Mouse (Mus musculus) forebrain, postnatal 0 days (tissue): ENCODE results near the gene Slc9a9. TPM values are rescaled to one million over a fixed set of nuclear protein-coding genes. Genes with fewer than 3 reads are reported as not detected.

Experiments used
- ATAC-seq: fragments of 200-750 bp; cut with Nextera tagmentation; 2 replicates; pipeline ENCODE4 v1.8.0; 2017; ENCODE audit warnings: mild to moderate bottlenecking, moderate library complexity
- DNase-seq: peaks from one replicate; pipeline ENCODE4 v3.0.0-alpha.2; 2015
- H3K27ac ChIP-seq: fragments of 300-500 bp; sonication (generic); 2 replicates; pipeline ENCODE4 v1.5.1; 2014; ENCODE audit warnings: low read depth, mild to moderate bottlenecking, antibody characterized with exemption, low read length, moderate library complexity, mixed read lengths
- H3K27me3 ChIP-seq: fragments of 300-500 bp; sonication (generic); 2 replicates; pipeline ENCODE4 v1.6.1; 2014; ENCODE audit warnings: mild to moderate bottlenecking, low read length, mixed read lengths; ENCODE audit not compliant: insufficient read depth
- H3K36me3 ChIP-seq: fragments of 300-500 bp; sonication (generic); 2 replicates; pipeline ENCODE4 v1.6.1; 2014; ENCODE audit warnings: mild to moderate bottlenecking, moderate library complexity; ENCODE audit not compliant: insufficient read depth
- H3K4me1 ChIP-seq: fragments of 300-500 bp; sonication (generic); 2 replicates; pipeline ENCODE4 v1.6.1; 2014; ENCODE audit warnings: antibody characterized with exemption; ENCODE audit not compliant: insufficient read depth
- H3K4me2 ChIP-seq: fragments of 300-500 bp; sonication (generic); 2 replicates; pipeline ENCODE4 v1.6.1; 2014; ENCODE audit warnings: low read depth, mild to moderate bottlenecking, moderate library complexity
- H3K4me3 ChIP-seq: fragments of 300-500 bp; sonication (generic); 2 replicates; pipeline ENCODE4 v1.5.1; 2014; ENCODE audit warnings: low read depth, low read length, mixed read lengths
- H3K9ac ChIP-seq: fragments of 300-500 bp; sonication (generic); 2 replicates; pipeline ENCODE4 v1.6.1; 2014; ENCODE audit warnings: mild to moderate bottlenecking
- H3K9me3 ChIP-seq: fragments of 300-500 bp; sonication (generic); 2 replicates; pipeline ENCODE4 v1.6.1; 2016; ENCODE audit warnings: low read length
- CTCF ChIP-seq: sonication (generic); IDR thresholded peaks from 2 replicates; pipeline ENCODE4 v1.5.1; 2016; ENCODE audit warnings: antibody characterized with exemption, control low read depth, low read depth
- WGBS: fragments of 180-500 bp; shearing (Covaris S2); extraction: QIAGEN DNeasy Blood & Tissue Kit; methylation state at CpG from one replicate; pipeline ENCODE4 v1.1.7; 2014; 5-methylcytosine and 5-hydroxymethylcytosine counted together
- polyA plus RNA-seq: library from polyadenylated mRNA; unstranded; fragments of >200 nt; fragmentation: Nextera tagmentation; extraction: Ambion mirVana; gene quantifications from 2 replicates; pipeline ENCODE4 v1.2.1, GENCODE M21; 2015
- total RNA-seq: library from RNA; depleted of rRNA; stranded (reverse); fragments of >200 nt; gene quantifications from 2 replicates; pipeline ENCODE4 v1.2.3, GENCODE M21; 2014

Slc9a9 gene
- total and polyA plus RNA-seq, 2 experiments from 2014 or later: 4.8 to 6.7 TPM

DNA sequence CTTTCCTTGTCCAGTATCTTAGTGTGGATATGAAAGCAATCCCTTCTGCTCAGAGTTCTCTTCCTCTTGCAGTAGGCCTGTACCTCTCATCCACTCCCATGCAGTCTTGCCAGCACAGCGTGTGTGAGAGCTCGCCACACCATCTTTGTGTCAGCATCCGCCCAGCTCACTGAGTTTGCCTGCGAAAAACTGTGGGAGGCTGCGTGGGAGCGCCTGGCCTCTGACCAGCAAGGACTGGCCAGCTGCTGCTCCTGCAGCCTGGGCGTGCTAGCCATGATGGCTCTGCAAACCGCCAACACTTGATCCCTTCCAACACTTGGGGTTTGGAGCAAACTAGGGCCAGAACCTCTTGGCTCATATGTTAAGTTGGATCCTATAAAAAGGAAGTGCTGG lies 11.4 kb downstream of the Slc9a9 start:
- no peak overlapping the region for H3K9ac ChIP-seq
- no peak overlapping the region for H3K4me3 ChIP-seq
- H3K4me1 ChIP-seq: peaks cover 6% of the 10 kb centered on the region; the same call in 1 of the 2 replicates
- whole genome bisulfite sequencing: 89% methylated on average over 8 of the region's 8 CpGs
- no peak for ATAC-seq
- H3K36me3 ChIP-seq: no peaks in the 10 kb centered on the region
- no peak overlapping the region for H3K27ac ChIP-seq
- no peak for DNase-seq
- no peaks in the 10 kb centered on the region for H3K27me3 ChIP-seq
- no peak overlapping the region for H3K4me2 ChIP-seq
- no peaks in the 10 kb centered on the region for H3K9me3 ChIP-seq
- TF ChIP-seq CTCF: no peak

DNA sequence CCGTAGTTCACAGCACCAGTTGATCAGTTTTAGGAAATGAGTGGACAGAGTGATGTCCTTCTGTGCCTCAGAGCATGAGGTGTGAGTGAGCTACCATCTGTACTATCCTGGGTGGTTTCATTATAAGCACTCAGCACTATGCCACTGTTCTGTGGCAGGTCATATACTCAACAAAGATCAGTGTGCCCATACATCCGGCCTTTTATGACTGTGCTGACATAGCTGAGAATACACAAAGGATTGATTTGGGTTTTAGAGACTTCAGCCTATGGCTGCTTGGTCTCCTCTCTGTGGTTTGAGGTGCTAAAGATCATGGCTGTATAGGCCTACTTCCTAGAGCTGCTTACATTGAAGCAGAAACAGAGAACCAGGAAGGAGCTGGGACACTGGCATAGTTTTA lies 12.6 kb downstream of the Slc9a9 start:
- Histone ChIP-seq H3K9ac (no peak overlapping the region), H3K4me2 (no peak overlapping the region), H3K4me3 (no peak overlapping the region), H3K27ac (no peak overlapping the region), H3K27me3 (no peaks in the 10 kb centered on the region), H3K9me3 (no peaks in the 10 kb centered on the region), H3K36me3 (no peaks in the 10 kb centered on the region), H3K4me1 (peaks cover 6% of the 10 kb centered on the region; the same call in 1 of the 2 replicates)
- no peak for DNase-seq
- ATAC-seq: no peak
- no peak for TF ChIP-seq CTCF
- 89% methylated on average over 2 of the region's 2 CpGs for WGBS

DNA sequence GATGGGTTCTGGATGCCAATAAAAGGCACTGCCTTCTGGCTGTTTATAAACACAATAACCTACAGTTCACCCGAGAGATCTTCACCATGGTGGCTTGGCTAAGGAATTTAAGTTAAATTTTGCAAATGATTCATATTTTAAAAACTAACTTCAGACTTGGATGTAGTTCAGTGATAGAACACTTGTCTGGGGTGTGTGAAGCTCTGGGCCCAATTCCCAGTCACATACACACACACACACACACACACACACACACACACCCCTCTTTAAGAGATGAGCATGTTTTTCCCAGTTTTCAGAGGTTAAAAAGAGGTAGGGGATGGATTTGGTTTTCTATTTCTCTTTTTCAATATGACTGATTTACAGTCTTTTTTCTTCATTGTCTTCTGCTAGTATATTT lies 15.9 kb downstream of the Slc9a9 start:
- H3K9ac ChIP-seq: no peak overlapping the region
- no peak for TF ChIP-seq CTCF
- no peak overlapping the region for H3K4me2 ChIP-seq
- H3K4me1 ChIP-seq: peaks cover 6% of the 10 kb centered on the region; the same call in 1 of the 2 replicates
- ATAC-seq: peak; percentile 64
- 77% methylated on average over 1 of the region's 1 CpGs for WGBS
- no peaks in the 10 kb centered on the region for H3K9me3 ChIP-seq
- DNase-seq: peak; percentile 46
- H3K36me3 ChIP-seq: no peaks in the 10 kb centered on the region
- no peaks in the 10 kb centered on the region for H3K27me3 ChIP-seq
- H3K4me3 ChIP-seq: no peak overlapping the region
- H3K27ac ChIP-seq: no peak overlapping the region

DNA sequence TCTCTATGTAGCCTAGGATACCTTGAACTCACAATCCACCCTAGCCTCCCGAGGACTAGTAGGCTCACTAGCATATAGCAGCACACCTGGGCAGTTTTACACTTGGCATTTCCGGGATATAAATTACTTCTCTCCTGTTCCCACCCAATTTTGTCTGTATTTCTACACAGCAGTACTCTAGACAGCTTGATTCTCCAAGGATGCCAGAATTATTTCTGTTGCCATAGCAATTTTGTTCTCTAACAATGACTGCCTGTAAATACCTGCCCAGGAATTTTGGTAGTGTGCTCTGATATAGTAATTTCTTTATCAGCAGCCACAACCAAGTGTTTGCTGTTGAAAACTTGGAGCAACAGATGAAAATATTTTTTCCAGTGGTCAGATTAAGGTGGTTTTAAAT lies 16.7 kb downstream of the Slc9a9 start:
- ATAC-seq: peak; percentile 74
- Histone ChIP-seq H3K9me3 (no peaks in the 10 kb centered on the region), H3K4me3 (no peak overlapping the region), H3K36me3 (no peaks in the 10 kb centered on the region), H3K9ac (no peak overlapping the region), H3K27ac (peak overlapping the region; percentile 35; the same call in 1 of the 2 replicates), H3K4me1 (peaks cover 6% of the 10 kb centered on the region; the same call in 1 of the 2 replicates), H3K4me2 (no peak overlapping the region), H3K27me3 (no peaks in the 10 kb centered on the region)
- TF ChIP-seq CTCF: no peak
- DNase-seq: peak; percentile 32
- 73% methylated on average over 2 of the region's 2 CpGs for WGBS

DNA sequence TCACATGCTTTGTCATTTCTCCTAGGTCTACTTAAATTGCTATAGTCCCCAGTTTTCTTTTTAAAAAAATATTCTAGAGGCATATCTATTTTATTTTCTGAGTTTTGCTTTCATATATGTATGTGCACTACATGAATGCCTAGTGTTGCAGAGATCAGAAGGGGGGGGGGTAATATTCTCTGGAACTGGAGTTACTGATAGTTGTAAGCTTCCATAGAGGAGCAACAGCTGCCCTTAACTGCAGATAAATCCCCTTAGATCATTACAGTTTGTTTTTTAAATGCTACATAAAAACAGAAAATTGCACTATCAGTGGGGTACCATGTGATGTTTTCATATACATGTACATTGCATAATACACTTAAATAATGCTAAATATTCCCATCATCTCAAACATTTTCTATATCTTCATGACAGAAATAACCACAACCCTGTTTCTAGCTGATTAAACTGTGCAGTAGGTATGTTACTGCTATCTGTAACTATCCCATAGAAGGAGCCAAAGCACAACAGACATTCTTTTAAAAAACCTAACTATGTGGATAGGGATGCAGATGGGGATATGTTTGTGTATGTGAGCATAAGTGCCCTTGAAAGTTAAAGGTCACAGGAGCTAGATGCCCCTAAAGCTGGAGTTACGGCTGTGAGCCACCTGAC lies 17.6 kb downstream of the Slc9a9 start:
- DNase-seq (no peak), ATAC-seq (no peak)
- peaks cover 6% of the 10 kb centered on the region; the same call in 1 of the 2 replicates for H3K4me1 ChIP-seq
- no peak overlapping the region for H3K4me3 ChIP-seq
- no peaks in the 10 kb centered on the region for H3K9me3 ChIP-seq
- no peak overlapping the region for H3K27ac ChIP-seq
- WGBS: 100% methylated on average over 1 of the region's 1 CpGs
- no peak for TF ChIP-seq CTCF
- no peak overlapping the region for H3K9ac ChIP-seq
- H3K36me3 ChIP-seq: no peaks in the 10 kb centered on the region
- no peak overlapping the region for H3K4me2 ChIP-seq
- H3K27me3 ChIP-seq: no peaks in the 10 kb centered on the region

DNA sequence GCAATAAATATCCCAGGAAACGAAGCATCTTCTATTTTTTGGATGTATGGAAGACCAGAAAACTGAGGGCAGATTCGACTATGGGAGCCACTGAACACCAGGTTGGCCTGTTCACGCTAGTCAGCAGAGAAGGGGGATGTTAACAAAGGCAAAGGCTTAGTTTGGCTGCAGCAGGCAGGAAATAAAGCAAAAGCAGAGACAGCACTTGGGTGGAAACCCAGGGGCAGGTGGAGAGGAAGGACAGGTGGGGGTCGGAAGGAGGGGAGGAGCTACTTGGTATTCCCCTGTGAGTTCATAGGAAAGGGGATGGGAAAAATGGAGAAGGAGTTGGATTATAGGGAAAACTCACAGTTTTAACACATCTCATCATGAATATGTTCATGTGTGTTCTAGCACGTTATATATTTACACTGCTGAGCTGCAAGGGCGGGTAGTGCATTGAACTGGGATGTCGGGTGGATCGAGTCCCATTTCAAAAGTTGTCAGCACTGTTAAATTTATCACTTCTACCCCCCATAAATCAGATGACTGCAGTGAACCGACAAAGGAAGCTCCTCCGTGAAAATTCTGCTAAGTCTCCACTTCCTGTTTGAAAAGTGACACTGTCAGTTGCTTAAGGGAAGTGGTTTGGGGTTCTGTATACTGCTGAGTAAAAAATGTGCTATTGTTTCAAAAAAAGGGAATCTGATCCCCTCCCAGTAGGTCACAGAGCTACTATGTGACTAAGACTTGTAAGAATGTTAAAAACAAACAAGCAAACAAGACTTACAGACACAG lies 21.8 kb downstream of the Slc9a9 start:
- Histone ChIP-seq H3K36me3 (no peaks in the 10 kb centered on the region), H3K27me3 (no peaks in the 10 kb centered on the region), H3K4me1 (no peaks in the 10 kb centered on the region), H3K4me3 (no peak overlapping the region), H3K27ac (no peak overlapping the region), H3K9me3 (no peaks in the 10 kb centered on the region), H3K9ac (no peak overlapping the region), H3K4me2 (no peak overlapping the region)
- DNase-seq: no peak
- WGBS: 73% methylated on average over 10 of the region's 10 CpGs
- ATAC-seq: peak; percentile 20; the same call in 1 of the 2 replicates
- no peak for TF ChIP-seq CTCF

DNA sequence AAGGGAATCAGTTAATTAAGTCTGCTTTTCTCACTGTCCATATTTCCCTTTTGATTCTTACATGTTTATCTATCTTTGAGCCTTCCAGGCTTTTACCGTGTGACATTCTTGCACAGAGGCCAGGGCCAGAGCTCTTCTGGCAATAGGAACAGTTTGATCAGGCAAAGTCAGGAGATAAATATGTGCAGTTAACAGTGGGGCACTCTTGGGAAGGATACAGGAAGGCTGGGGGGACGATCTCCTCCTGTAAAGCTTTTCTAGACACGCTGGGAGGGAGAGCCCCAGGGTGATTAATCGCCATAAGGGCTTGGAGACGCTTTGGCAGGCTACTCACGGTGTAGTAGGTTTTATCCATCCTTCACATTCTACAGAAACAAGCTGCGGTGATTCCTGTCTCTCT lies 22.4 kb downstream of the Slc9a9 start:
- ATAC-seq: no peak
- no peak for TF ChIP-seq CTCF
- no peak overlapping the region for H3K4me3 ChIP-seq
- H3K27ac ChIP-seq: no peak overlapping the region
- H3K36me3 ChIP-seq: no peaks in the 10 kb centered on the region
- DNase-seq: no peak
- no peak overlapping the region for H3K4me2 ChIP-seq
- H3K4me1 ChIP-seq: no peaks in the 10 kb centered on the region
- H3K9me3 ChIP-seq: no peaks in the 10 kb centered on the region
- H3K9ac ChIP-seq: no peak overlapping the region
- 43% methylated on average over 7 of the region's 7 CpGs for WGBS
- no peaks in the 10 kb centered on the region for H3K27me3 ChIP-seq
